Mouse (Mus musculus) 416B (cell line): ENCODE results near the gene Rpgrip1.
"Not testable (repeated sequence)": the region's sequence is repeated elsewhere in the genome, so short reads cannot be mapped to it uniquely, and the experiment has no call there.

Experiments used
- DNase-seq: peaks from one replicate; pipeline ENCODE4 v3.0.0; 2011; ENCODE audit warnings: low read depth

The Rpgrip1 gene

DNA sequence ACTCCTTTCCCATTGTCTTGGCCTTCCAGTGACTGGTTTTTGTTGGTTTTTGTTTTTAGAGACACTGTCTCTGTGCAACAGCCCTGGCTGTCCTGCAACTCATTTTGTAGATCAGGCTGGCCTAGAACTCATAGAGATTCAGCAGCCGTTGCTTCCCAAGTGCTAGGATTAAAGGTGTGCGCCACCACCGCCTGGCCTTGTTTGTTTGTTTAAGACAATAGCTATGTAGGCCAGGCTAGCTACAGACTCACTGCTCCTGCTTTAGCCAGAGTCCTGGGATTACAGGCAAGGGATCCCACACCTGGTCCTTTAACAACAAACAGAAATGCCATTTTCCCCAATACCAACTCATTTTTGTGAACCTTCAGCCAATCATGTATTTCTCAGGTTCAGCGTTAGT is at the start of gene Rpgrip1:
Gene Rpgrip1, plus strand, starts transcription at position 359 of the 400 bp plus-strand sequence.
- no peak for DNase-seq

DNA sequence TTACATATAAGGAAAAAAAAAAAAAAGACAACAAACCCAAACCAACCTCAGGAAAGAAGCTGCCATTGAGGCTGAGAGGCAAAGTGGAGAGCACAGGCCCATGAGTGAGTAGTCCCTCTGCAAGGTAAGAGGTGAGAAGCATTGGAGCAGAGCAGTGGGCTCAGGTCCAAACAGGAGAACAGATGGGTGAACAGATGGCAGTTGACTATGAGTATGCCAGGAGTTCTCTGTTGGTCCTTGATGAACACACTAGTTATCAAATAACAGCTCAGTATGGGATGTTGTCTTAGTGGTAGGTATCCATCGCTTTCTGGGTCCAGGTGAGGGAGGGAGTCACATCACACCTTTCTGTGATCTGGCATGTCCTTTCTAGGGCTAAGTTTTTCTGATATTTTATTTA is 49.7 kb upstream of the Rpgrip1 start:
- no peak for DNase-seq

GRCm38 (mm10) chr14:52061798-52062197 is 48.7 kb upstream of the Rpgrip1 start:
- no peak for DNase-seq

- DNase-seq = no peak
These were observed 44.4 kb upstream of the Rpgrip1 start for GRCm38 (mm10) chr14:52066135-52066534.

- no peak for DNase-seq
These were observed 38.8 kb upstream of the Rpgrip1 start for GRCm38 (mm10) chr14:52071599-52072137.

- no peak for DNase-seq
These were observed 27.4 kb upstream of the Rpgrip1 start for GRCm38 (mm10) chr14:52083083-52083482.

GRCm38 (mm10) chr14:52094533-52094932 is 16.0 kb upstream of the Rpgrip1 start:
- no peak for DNase-seq

DNA sequence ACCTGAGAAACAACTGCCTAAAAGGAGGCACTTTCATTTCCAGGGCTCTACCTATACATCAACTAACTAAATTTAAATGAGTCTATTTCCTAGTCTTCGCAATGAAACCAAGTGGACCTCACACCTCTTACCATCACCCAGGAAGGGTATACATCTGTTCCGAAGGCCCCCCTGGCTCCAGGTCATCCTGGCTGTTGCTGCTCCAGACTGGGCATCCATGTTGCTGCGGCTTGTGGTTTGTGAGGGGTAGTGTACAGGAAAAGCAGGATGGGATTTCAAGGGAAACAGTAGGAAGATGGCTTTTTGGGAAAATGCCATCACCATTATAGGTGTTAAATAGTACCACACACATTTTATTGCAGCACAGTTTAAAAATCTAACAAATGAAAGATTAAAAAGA is 13.3 kb upstream of the Rpgrip1 start:
- not testable (repeated sequence) for DNase-seq

GRCm38 (mm10) chr14:52098387-52098786 is 12.1 kb upstream of the Rpgrip1 start:
- not testable (repeated sequence) for DNase-seq

DNA sequence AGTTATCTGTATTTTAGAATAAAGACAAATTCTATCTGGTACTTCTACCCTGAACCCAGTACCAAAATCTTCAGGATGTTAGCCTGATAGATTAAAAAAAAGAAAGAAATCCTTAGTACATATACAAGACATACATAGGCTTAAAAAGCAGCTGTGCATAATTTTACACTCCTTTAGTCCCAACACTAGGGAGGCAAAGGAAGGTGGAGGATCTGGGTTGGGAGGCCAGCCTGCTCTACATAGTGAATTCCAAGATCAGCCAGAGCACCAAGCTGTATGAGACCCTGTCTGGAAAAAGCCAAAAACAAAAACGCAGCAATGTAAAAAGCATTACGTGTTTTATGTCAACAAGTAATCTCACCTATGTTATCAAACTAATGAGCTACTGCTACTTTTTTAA is 10.9 kb upstream of the Rpgrip1 start:
- DNase-seq = no peak

DNA sequence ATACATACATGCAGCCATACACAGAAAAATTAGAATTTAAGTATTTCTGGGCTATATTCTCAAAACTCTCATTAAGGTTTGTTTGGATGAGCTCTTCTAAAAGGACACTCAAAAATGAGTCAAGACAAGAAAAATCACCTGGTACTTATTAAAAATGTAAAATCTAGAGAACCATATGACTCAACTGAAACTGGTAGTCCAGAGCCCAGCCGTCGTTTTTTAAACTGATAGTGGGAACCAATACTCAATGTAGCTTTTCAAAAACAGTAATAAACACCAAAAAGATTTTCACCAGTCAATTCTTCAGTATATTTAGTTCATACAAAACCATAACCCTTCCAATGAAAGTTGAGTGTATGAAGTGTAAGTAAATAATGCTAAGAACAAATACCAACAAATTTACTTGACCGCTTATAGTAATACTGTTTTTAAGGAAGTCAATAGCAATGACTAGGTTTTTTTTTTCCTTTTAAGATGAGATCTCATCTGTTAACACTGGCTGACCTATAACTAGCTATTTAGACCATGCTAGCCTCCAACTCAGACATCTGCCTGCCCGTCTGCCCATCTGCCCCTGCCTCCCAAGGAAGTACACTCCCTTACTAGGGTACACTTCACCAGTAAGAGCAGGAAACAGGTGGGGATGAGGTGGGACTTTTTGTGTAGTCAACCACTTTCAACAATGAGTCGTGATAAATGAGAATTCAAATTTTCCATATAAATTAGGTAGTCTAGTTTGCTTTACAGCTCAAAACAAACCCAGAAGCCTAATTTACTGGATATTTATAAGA is 10.1 kb upstream of the Rpgrip1 start:
- DNase-seq = peak; percentile 57

- DNase-seq = peak; percentile 49
These were observed 9.0 kb upstream of the Rpgrip1 start for GRCm38 (mm10) chr14:52101285-52102157.

DNA sequence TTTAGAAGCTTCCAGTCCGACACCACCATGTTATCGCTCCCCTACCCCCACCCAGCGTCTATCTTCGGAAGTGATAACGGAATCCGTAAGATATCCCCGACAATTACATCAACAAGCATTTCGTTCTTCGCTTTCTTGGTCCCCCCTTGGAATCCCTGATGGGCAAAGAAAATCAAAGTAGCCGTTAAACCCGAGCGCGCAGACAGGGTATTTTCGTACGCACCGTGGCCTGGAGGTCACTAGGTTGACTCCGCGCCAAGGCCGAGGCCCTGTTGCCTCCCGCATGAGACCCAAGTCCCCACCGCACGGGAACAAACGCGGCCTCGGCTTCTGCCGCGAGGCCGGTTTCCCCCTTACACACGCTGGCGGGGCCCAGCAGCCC is 7.0 kb upstream of the Rpgrip1 start:
- DNase-seq = peak; percentile 58

DNA sequence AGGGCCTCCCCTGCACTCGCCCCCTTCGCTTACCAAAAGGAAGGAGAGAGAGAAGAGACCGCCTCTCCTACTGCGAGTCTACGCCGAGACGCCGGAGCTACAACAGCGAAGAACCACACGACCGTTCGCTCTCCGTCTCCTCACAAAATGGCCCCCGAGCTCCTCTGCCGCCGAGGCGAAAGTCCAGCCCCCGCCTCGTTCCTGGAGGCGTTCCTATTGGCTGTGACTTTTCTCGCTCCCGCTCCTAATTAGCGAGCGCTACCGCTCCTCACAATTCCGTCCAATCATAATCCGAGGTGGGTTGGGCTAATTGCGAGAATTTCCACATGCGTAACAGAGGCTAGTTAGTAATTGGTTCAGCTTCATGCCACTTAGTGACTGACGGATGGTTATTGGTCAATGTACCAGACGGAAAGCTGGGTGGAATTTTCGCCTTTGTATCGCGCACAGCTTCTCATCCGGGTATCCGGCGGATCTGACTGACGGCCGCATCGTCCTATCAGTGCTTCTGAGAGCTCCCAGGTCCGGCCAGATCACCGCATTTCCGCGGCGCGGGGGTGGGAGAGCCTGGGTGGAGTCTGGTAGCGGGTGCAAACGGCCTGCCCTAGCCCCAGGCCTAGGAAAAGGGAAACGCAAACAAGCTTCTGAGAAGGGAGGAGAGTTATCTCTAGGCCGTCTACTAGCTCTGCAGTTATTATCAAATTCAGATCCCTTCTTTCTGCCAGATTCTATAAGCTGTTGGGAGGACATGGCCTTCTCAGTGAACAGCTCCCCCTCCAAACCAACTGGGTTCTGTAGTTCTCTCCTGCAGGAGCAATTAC is 6.4 kb upstream of the Rpgrip1 start, which contains the start of gene Hnrnpc:
Gene Hnrnpc, minus strand, starts transcription at position 173 of the 821 bp plus-strand sequence.
- DNase-seq = peak; percentile 100

GRCm38 (mm10) chr14:52104677-52105285 is 5.7 kb upstream of the Rpgrip1 start:
- no peak for DNase-seq

DNA sequence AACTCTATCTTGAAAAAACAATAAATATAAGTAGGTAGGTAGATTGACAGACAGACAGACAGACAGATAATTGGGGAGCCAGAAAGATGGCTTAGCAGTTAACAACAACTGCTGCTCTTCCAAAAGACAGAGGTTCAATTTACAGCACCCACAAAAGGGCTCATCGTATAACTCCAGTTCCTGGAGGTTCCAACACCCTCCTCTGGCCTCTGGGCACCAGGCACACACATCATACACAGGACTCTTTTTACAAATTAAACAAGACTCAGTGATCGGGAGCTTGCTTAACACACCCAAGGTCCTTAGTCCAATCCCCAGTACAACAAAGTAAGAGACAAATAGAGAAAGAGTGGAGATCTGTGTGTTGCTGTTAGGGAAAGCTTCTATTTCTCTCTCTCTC is 5.2 kb upstream of the Rpgrip1 start:
- no peak for DNase-seq

- DNase-seq = no peak
These were observed 3.8 kb upstream of the Rpgrip1 start for GRCm38 (mm10) chr14:52106741-52107140.

DNA sequence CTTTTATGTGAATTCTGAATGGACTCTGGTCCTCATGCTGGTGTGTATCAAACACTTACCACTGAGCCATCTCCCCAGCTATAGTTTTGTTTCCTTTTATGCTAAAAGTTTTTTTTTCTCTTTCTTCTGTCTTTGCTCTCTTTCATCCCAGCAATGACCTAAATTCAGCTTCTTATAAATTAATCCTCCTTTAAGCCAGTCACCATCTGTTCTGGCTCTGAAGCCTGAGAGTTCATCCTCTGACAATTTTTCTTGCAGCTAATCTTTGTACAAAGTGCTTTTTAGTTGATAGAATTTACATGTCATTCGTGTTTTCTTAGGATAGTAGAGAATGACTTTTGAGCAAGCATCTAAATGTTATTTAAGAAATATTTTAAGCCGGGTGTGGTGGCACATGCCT is 2.5 kb upstream of the Rpgrip1 start:
- DNase-seq = no peak

DNA sequence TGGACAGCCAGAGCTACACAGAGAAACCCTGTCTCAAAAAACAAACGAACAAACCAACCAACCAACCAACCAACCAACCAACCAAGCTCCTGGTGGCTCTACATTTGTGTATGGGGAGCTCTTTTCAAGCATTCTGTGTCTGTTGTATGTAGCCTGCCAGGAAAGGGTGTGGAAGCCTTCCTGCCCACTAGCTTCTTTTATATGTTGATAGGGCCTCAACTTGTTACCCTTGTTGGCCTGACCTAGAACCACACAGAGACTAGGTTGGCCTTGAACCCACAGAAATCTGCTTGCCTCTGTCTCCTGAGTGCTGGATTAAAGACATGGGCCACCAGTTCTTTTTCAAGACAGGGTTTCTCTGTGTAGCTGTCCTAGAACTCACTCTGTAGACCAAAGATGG is 3.6 kb downstream of the Rpgrip1 start:
- DNase-seq = no peak

GRCm38 (mm10) chr14:52117241-52117640 is 6.7 kb downstream of the Rpgrip1 start:
- DNase-seq = no peak

DNA sequence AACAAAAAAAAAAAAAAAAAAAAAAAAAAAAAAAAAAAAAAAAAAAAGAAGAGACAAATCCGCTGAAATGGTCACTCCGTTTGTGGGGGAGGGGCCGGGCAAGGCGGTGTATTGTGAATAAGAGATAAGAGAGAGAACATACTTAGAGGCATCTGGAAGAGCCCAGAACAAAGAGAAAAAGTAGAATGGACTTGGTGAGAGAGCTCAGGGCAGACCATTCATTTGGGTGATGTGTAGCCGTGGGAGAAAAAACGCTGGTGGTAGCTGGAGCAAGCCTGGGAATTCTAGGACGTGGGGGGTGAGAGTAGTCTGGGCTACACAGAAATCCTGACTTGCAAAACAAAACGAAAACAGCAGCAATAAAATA is 7.9 kb downstream of the Rpgrip1 start:
- no peak for DNase-seq
